Mouse (Mus musculus) layer of hippocampus, adult 11-12 months (tissue): ENCODE measurements at regions not wholly inside any gene's neighbourhood (a gene's known extent, or its start where the extent isn't known, plus 50 kb on each side); places are given as distances from the start of the nearest gene placed in this dataset.
A peak's percentile ranks its signal among the peaks of the same experiment; 100 is the strongest.

ENCODE experiments used
- DNase-seq: peaks from one replicate; pipeline ENCODE4 v3.0.0; 2022; ENCODE audit warnings: low spot score

DNA sequence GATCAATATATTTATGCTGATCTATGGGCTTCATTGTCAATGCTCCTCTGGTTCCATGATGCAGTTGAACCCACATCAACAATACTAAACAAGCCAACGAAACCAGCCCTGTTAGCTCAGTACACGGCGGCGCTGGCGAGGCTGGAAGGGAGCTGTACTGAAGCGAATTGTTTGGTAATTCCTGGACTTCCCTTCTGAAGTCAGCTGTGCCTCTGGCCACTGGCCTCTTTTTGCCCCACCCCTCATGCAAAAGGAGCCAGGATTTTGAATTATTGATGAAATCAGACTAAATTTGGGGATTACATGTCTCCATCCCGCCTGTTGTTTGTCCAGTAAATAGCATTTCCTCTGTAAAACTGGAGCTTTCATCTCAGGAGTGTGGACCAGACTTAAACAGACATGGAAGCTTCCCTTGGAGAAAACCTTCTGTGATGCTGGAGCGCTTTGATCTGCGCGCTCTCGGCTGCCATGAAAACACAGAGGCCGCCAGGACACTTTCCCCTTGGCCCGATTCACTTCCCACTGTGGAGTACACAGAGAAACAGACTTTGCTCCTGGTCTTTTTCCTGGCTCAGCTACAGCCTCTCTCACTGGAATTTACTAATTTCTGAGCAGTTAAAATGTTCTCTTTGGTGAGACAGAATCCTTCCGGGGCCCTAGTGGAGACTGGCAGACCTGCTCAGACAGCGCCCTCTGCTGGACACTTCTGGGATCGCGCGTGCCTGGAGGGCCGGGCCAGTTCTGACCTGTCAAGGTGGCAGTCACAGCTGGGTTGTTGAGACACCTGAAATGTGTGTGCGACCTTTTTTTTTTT lies 412.9 kb upstream of the Gm6657 start:
- peak; percentile 84 for DNase-seq

DNA sequence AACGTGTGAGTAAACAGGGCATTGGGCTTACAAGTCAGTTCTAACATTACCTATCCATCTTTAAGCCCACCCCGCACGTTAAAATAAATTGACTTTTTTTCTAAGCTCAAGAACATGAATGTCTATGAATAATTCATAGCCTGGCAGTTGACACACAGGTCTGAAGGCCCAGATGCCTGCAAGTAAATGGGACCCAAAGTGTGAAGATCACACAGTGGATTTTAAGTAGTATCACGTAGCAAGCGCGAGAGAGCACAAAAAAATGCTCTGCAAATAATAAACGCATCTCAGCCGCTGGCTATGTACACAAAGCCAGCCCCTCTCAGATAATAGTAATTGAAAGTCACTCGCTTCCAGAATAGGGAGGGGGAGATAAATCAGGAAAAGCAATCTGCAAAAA lies 410.1 kb upstream of the Gm6657 start:
- no peak for DNase-seq

GRCm38 (mm10) chr12:77785647-77786046 lies 408.4 kb upstream of the Gm6657 start:
- peak; percentile 39 for DNase-seq

DNA sequence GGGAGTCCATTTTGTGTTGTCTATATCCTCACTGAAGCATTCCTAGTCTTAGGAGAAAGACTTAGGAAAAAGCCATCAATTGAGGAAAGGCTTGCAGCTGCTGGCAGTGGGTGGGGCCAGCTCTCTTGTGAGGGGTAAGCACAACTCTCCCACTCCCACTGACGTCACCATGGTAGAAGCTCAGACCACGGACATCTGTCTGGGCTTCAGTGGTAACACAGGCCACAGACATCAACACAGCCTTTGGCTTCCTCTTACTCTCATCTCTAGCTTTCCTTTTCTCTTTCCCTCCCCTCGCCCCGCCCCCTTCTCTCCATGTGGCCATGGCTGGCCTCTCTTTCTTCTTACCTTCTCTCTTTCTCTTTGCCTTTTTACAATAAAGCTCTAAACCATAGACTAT lies 407.4 kb upstream of the Gm6657 start:
- DNase-seq = no peak

DNA sequence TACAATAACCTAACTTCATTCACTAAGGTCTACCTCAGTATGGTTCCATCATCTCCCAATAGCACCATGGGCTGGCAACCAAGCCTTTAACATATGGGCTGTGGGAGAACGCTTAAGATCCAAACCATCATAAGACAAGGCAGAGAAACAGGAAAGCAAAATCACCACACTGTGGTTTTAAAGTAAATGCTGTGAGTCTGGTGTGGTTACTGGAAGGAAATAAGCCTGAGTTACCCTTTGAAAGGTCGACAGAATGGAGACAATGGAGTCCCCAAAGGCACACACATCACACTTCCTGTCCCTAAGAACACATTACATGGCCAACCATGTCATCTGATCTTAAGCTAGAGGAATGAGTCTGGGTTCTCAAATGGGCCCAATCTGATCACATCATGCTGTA lies 405.8 kb upstream of the Gm6657 start:
- DNase-seq = no peak

GRCm38 (mm10) chr12:77789427-77789826 lies 404.6 kb upstream of the Gm6657 start:
- DNase-seq = no peak

GRCm38 (mm10) chr12:77789871-77790270 lies 404.2 kb upstream of the Gm6657 start:
- no peak for DNase-seq

DNA sequence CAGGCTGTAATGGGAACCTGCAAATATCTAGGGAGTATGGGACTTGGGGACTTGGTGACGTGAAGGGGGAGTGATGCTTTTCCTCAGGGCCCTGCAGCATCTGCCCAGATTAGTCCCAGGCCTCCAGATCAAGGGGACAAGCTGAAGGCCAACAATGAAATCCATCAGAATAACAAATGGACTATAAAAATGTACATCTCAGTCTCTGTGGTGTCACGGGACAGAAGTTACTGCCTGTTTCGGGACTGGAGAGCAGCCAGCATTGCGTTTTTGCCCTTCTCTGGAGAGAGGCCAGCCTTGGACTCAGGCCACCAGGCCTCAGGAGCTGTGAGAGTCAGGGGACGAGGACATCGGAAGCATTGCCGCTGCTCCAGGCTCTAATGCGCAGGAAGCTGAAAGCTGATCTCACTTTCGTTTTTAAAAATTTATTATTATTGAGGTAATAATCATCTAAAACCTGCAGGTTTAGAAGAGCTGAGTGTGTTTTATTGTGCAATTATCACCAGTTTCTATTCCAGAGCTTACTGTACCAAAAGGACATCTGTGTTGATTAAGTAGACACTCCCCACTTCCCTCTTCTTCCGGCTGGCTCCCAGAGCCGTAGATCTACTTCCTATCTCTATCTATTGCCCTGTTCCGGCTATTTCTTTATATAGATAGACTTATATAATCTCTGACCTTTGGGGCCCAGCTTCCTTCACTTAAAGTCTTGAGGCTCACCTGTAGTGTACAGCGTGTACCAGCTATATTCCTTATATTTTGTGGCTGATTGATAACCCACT lies 403.0 kb upstream of the Gm6657 start:
- no peak for DNase-seq

GRCm38 (mm10) chr12:77798516-77798915 lies 395.5 kb upstream of the Gm6657 start:
- DNase-seq = no peak

DNA sequence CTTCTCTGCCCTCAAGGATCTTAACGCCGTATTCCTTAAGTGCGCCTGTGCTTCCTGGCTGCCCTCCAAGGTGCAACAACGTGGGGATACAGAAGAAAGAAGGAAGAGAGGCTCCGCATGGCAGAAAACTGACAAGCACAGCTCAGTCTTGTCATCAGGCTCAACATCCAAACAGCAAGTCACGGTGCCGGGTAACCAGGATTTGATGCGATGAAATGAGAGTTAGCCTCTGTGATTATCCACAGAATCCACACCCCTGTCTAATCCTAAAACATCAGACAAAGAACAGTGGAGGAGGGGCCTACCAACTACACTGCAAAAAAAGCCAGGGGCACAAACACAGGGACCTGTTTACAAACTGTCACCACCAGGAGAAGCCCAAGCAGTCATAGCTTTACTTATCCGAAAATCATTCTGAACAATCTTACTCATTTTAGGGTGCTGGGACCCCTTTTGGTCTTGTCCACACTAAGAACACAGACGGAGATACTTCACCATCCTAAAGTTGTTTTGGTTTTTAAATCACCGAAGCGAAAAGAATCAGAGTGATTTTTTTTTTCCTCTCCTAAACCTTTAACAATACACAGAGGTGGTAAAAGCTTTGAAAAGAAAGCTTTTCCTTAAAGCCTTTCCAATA lies 394.8 kb upstream of the Gm6657 start:
- no peak for DNase-seq

DNA sequence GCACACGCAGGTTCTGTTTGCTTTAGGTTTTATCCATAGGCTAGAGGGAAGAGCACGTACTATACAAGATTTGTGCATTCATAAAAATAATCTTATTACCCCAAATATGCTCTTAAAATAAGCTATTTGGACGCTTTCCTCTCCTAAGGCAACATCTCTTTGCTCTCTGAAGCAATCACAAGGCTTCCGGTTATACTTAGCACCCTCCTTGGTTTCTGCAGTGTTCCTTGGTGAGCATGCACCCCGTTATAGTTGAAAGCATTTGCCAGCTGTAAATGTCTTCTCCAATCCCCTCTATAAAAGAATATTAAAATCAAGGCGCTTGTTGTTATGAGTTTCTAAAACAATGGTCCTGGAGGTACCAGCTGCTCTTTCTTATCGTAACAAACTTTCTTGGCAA lies 386.4 kb upstream of the Gm6657 start:
- no peak for DNase-seq

DNA sequence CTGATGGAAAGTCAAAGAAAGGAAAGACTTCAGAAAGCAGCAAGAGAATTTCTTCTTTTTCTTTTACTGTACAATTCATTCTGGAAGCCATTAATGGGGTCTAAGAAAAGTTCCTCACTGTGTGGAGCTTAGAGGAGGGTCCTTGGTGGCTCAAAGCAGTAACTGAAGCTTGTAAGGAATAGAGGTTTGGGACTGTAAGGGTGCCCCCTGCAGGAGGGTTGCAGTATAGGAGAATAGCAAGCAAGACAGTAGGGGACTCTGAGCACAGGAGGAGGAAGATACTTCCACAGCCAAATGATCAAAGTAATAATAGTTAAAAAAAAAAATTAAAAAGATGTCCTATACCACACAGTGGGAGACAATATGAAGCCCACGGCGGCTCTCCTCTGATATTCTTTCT lies 382.8 kb upstream of the Gm6657 start:
- DNase-seq = no peak

DNA sequence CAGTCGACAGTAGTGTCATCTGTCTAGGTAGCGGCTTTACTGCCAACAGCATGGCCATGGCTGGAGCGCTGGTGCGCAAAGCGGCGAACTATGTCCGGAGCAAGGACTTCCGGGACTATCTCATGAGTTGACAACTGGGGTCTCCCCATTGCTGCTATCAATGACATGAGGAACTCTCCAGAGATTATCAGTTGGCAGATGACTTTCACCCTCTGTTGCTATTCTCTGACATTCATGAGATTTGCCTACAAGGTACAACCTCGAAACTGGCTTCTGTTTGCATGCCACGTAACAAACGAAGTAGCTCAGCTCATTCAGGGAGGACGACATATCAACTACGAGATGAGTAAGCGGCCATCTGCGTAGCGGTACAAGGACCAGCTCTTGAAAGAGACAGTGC lies 374.6 kb upstream of the Gm6657 start:
- no peak for DNase-seq

DNA sequence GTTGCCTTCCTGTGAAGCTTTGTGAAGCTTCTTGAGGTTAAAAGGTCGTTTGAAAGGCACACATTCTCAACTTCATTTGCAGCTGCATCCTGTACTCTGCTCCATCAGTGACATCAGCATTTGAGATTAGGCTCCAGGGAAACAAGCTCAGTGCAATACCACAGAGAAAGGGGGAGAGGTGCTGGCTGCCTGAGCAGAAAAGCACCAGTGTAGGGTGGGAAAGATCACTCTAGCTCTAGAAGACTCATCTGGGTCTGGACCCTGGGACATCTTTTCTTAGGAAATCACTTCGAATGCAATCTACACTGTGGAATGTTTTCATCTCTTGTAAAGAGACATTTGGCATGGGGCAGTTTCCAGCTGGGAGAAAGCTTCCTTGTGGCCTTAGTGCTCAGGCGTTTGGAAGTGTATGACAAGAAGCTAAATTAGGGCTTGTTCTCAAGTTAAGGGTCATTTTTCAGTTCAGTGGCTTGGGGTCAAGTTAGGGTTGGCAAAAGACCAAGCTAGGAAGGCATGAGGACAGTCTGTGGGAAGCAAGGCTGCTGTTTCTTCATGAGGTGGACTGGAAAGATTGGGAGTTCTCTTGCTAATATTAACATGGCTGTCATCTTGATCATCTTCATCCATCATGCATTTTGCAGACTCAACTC lies 370.5 kb upstream of the Gm6657 start:
- no peak for DNase-seq

DNA sequence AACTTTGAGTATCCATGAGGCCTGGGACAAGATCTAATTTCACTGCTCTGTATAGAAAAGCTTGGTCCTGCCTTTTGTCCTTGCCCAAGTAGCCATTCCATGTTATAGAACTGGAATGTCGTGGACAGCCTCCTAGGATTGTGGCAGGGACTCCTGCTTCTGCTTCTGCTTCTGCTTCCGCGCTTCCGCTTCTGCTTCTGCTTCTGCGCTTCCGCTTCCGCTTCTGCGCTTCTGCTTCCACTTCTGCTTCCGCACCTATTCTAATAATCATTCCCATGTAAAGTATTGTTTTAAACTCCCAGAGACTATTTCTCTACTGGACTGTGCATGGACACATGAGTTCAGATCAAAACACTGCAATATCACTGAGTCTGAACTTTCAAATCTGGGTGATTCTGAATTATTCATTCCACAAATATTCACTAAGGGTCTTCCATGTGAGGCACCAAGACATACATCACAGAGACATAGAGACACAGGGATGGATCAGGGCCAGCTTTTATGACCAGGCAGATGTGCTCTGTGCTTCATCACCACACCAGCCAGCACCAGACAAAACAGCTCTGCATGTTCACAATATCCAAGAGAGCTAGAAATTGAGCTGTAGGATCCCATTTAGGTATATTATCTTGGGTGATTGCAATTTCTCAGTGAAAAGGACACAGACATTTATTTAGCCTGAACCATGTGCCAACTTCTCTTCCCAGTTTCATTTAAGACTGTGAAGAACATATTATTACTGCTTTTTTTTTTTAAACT lies 360.5 kb upstream of the Gm6657 start:
- no peak for DNase-seq

- DNase-seq = no peak
Observed at GRCm38 (mm10) chr12:77834891-77835290, 359.2 kb upstream of the Gm6657 start.

GRCm38 (mm10) chr12:77836231-77836630 lies 357.8 kb upstream of the Gm6657 start:
- no peak for DNase-seq

DNA sequence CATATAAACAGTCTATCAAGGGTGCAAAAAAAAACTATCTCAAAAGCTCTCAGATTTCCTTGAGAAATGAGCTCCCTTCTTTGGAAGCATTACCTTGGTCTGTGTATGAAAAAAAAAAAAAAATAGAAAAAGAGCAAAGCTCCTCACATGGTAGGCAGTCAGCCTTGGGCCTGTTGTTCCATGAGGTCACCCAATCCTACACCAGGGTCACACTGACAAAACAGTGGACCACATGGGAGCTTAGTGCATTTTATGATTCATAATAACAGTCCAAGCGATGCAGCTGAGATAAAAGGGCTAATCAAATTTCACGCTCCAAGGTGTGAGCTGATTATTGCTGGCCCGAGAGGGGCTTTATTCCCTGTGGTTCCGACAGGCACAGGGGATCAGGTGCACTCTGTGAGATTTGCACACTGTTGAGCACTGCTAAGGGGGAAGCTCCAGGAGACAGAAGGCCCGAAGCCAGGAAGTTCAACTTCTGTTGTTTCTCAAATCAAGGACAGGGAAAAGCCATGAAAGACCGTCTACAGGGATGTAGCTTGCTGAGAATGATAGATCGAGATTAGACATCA lies 352.1 kb upstream of the Gm6657 start:
- no peak for DNase-seq

GRCm38 (mm10) chr12:77852595-77853577 lies 341.2 kb upstream of the Gm6657 start:
- DNase-seq = no peak
